Mouse (Mus musculus) cerebellum, adult 2 months (tissue): ENCODE data around the gene Kcnd3.

Experiments used
- CTCF ChIP-seq: fragments of 200-500 bp; IDR thresholded peaks from 2 replicates; pipeline ENCODE4 v1.5.1; 2011; ENCODE audit warnings: low read depth, mild to moderate bottlenecking, control low read depth, low read length, moderate library complexity, borderline replicate concordance; ENCODE audit not compliant: insufficient read depth
- POLR2A ChIP-seq: fragments of 200-500 bp; IDR thresholded peaks from 2 replicates; pipeline ENCODE4 v1.6.1; 2011; ENCODE audit warnings: low read length, control low read depth, borderline replicate concordance; ENCODE audit not compliant: insufficient read depth

- no peak for TF ChIP-seq CTCF
- no peak for TF ChIP-seq POLR2A
Measured at GRCm38 (mm10) chr3:105505161-105505872, 53.2 kb downstream of the Kcnd3 start.
